Mouse (Mus musculus) liver, embryonic 12.5 days (tissue): ENCODE results near the gene Ncapd2. TPM values are rescaled to one million over a fixed set of nuclear protein-coding genes. Genes with fewer than 3 reads are reported as not detected.

Source experiments
- ATAC-seq: fragments of 200-750 bp; cut with Nextera tagmentation; 2 replicates; pipeline ENCODE4 v1.8.0; 2017; ENCODE audit warnings: moderate number of reproducible peaks, mild to moderate bottlenecking, moderate library complexity
- H3K27ac ChIP-seq: fragments of 300-500 bp; sonication (generic); 2 replicates; pipeline ENCODE4 v1.5.1; 2016; ENCODE audit warnings: mild to moderate bottlenecking
- H3K27me3 ChIP-seq: fragments of 300-500 bp; sonication (generic); replicated peaks from 2 replicates; pipeline ENCODE4 v1.6.1; 2016; ENCODE audit warnings: mild to moderate bottlenecking, moderate library complexity
- H3K36me3 ChIP-seq: fragments of 300-500 bp; sonication (generic); 2 replicates; pipeline ENCODE4 v1.6.1; 2016; ENCODE audit warnings: mild to moderate bottlenecking, moderate library complexity
- H3K4me1 ChIP-seq: fragments of 300-500 bp; sonication (generic); 2 replicates; pipeline ENCODE4 v1.6.1; 2016
- H3K4me2 ChIP-seq: fragments of 300-500 bp; sonication (generic); 2 replicates; pipeline ENCODE4 v1.6.1; 2016; ENCODE audit warnings: mild to moderate bottlenecking, moderate library complexity
- H3K4me3 ChIP-seq: fragments of 300-500 bp; sonication (generic); 2 replicates; pipeline ENCODE4 v1.5.1; 2016; ENCODE audit warnings: mild to moderate bottlenecking, moderate library complexity
- H3K9ac ChIP-seq: fragments of 300-500 bp; sonication (generic); 2 replicates; pipeline ENCODE4 v1.6.1; 2016; ENCODE audit warnings: mild to moderate bottlenecking, moderate library complexity
- H3K9me3 ChIP-seq: fragments of 300-500 bp; sonication (generic); replicated peaks from 2 replicates; pipeline ENCODE4 v1.6.1; 2016; ENCODE audit warnings: mild to moderate bottlenecking, moderate library complexity
- WGBS: fragments of 180-500 bp; shearing (Covaris S2); methylation state at CpG from one replicate; pipeline ENCODE4 v1.1.7; 2016; ENCODE audit not compliant: insufficient replicate concordance; 5-methylcytosine and 5-hydroxymethylcytosine counted together
- polyA plus RNA-seq: library from polyadenylated mRNA; unstranded; fragments of >200 nt; fragmentation: Nextera tagmentation; extraction: Ambion mirVana; gene quantifications from 2 replicates; pipeline ENCODE4 v1.2.1, GENCODE M21; 2016

The Ncapd2 gene
- polyA plus RNA-seq, 1 experiment from 2014 or later = 138 TPM

GRCm38 (mm10) chr6:125143128-125143527, 48.4 kb downstream of the Ncapd2 start:
- no peak overlapping the region for H3K9ac ChIP-seq
- H3K4me1 ChIP-seq = peaks cover 42% of the 10 kb centered on the region
- ATAC-seq = no peak
- H3K27me3 ChIP-seq = no peaks in the 10 kb centered on the region
- H3K4me3 ChIP-seq = no peak overlapping the region
- H3K9me3 ChIP-seq = no peaks in the 10 kb centered on the region
- H3K36me3 ChIP-seq = peaks cover 64% of the 10 kb centered on the region
- H3K27ac ChIP-seq = no peak overlapping the region
- no peak overlapping the region for H3K4me2 ChIP-seq
- 67% methylated on average over 3 of the region's 3 CpGs for WGBS

GRCm38 (mm10) chr6:125142436-125142835, 49.1 kb downstream of the Ncapd2 start:
- Histone ChIP-seq H3K9me3 (no peaks in the 10 kb centered on the region), H3K4me3 (no peak overlapping the region), H3K4me1 (peaks cover 35% of the 10 kb centered on the region), H3K4me2 (no peak overlapping the region), H3K27me3 (no peaks in the 10 kb centered on the region), H3K27ac (no peak overlapping the region), H3K9ac (no peak overlapping the region), H3K36me3 (peaks cover 71% of the 10 kb centered on the region)
- ATAC-seq = no peak
- 81% methylated on average over 8 of the region's 8 CpGs for whole genome bisulfite sequencing

DNA sequence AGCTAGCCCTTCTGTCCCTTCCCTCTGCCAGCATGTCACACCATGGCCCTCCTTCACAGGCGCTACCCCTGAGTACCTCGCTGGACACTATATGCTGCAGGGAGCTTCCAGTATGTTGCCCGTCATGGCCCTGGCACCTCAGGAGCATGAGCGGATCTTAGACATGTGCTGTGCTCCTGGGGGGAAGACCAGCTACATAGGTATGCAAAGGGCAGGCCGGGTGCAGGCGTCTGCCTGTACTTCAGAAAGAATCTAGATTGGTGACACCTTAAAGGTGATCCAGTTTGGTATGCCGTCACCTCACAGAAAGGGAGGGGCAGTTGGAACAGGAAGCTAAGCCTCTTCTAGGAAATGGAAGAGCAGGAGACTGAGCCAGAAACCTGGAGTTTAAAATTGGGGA, 51.8 kb downstream of the Ncapd2 start:
- Histone ChIP-seq H3K9me3 (no peaks in the 10 kb centered on the region), H3K4me2 (no peak overlapping the region), H3K27ac (no peak overlapping the region), H3K4me3 (no peak overlapping the region), H3K27me3 (no peaks in the 10 kb centered on the region), H3K36me3 (peaks cover 98% of the 10 kb centered on the region), H3K9ac (no peak overlapping the region), H3K4me1 (peaks cover 9% of the 10 kb centered on the region)
- WGBS = 88% methylated on average over 7 of the region's 7 CpGs
- no peak for ATAC-seq

DNA sequence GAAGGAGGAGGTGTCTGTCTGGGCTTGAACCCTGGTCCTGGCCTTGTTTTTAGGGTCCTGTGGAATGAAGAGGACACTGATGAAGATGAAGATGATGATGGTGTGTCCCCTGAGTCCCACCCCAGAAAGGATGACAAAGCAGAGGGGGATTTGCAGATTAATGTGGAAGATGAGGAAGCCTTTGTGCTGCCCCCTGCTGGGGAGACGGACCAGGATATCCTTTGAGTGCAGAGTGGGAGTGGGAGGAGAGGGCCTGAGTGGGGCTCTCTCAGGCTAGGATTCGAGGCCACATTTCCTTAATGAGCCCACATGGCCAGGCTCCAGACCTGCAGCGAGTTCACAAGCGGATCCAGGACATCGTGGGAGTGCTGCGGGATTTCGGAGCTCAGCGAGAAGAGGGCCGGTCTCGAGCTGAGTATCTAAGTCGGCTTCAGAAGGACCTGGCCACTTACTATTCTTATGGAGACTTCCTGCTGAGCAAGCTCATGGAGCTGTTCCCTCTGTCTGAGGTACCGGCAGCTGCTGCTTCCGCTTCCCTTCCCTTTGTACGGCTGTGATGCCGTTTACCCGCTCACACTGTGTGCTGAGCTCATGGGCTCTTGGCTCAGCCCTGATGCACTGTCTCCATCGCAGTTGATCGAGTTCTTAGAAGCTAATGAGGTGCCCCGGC, 54.4 kb downstream of the Ncapd2 start:
- WGBS = 86% methylated on average over 19 of the region's 19 CpGs
- H3K4me3 ChIP-seq = no peak overlapping the region

GRCm38 (mm10) chr6:125132470-125132869, 59.0 kb downstream of the Ncapd2 start:
- no peaks in the 10 kb centered on the region for H3K27me3 ChIP-seq
- peak overlapping the region; percentile 95 for H3K4me2 ChIP-seq
- H3K9ac ChIP-seq = peak overlapping the region; percentile 85
- peak overlapping the region; percentile 96 for H3K4me3 ChIP-seq
- H3K4me1 ChIP-seq = peaks cover 30% of the 10 kb centered on the region
- ATAC-seq = no peak
- H3K9me3 ChIP-seq = no peaks in the 10 kb centered on the region
- peaks cover 77% of the 10 kb centered on the region for H3K36me3 ChIP-seq
- peak overlapping the region; percentile 89 for H3K27ac ChIP-seq
- 2% methylated on average over 11 of the region's 11 CpGs for WGBS

More for the DNA sequence above, 54.4 kb downstream of the Ncapd2 start:
- H3K27me3 ChIP-seq = no peaks in the 10 kb centered on the region
- H3K9ac ChIP-seq = no peak overlapping the region
- H3K4me1 ChIP-seq = peaks cover 20% of the 10 kb centered on the region
- ATAC-seq = no peak
- no peak overlapping the region for H3K4me2 ChIP-seq
- no peak overlapping the region for H3K27ac ChIP-seq
- H3K9me3 ChIP-seq = no peaks in the 10 kb centered on the region
- peaks cover 92% of the 10 kb centered on the region for H3K36me3 ChIP-seq

GRCm38 (mm10) chr6:125131302-125132156, 60.0 kb downstream of the Ncapd2 start, which contains the start of gene Nop2:
Nop2 (plus strand) TSS chr6:125131909.
- H3K4me3 ChIP-seq = peak within 1 kb of the TSS; percentile 96
- no peaks in the 10 kb centered on the region for H3K27me3 ChIP-seq
- peak; percentile 90 for ATAC-seq
- peak within 1 kb of the TSS; percentile 89 for H3K27ac ChIP-seq
- H3K4me2 ChIP-seq = peak within 1 kb of the TSS; percentile 95
- H3K9ac ChIP-seq = peak within 1 kb of the TSS; percentile 85
- WGBS = under 1% methylated on average over 65 of the region's 66 CpGs
- H3K4me1 ChIP-seq = peaks cover 30% of the 10 kb centered on the region
- peaks cover 77% of the 10 kb centered on the region for H3K36me3 ChIP-seq
- no peaks in the 10 kb centered on the region for H3K9me3 ChIP-seq

- Histone ChIP-seq H3K4me3 (no peak overlapping the region), H3K36me3 (peaks cover 77% of the 10 kb centered on the region), H3K27ac (0 out of 2 replicates have a peak overlapping the region, but pooled peaks have one; percentile 10), H3K4me2 (no peak overlapping the region), H3K9me3 (no peaks in the 10 kb centered on the region), H3K27me3 (no peaks in the 10 kb centered on the region), H3K9ac (no peak overlapping the region), H3K4me1 (peaks cover 30% of the 10 kb centered on the region)
- WGBS = 89% methylated on average over 20 of the region's 20 CpGs
- no peak for ATAC-seq
Measured at GRCm38 (mm10) chr6:125129710-125130402, 61.6 kb downstream of the Ncapd2 start.

DNA sequence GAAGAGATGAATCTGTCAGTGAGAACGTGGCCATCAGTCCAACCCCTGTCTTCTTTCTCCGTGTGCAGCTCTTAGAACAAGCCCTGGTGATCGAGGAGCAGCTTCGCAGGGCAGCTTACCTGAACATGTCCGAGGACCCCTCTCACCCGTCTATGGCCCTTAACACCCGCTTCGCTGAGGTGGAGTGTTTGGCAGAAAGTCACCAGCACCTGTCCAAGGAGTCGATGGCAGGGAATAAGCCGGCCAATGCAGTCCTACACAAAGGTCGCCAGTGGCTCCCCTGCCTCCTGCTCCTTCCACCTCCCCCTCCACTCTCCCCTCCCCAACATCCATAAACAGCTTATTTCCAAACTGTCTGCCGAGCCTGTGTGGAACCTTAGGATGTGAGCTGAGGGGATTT, 62.8 kb downstream of the Ncapd2 start:
- Histone ChIP-seq H3K4me2 (no peak overlapping the region), H3K27ac (no peak overlapping the region), H3K4me3 (no peak overlapping the region), H3K36me3 (peaks cover 77% of the 10 kb centered on the region), H3K27me3 (no peaks in the 10 kb centered on the region), H3K9me3 (no peaks in the 10 kb centered on the region), H3K4me1 (peaks cover 25% of the 10 kb centered on the region), H3K9ac (no peak overlapping the region)
- ATAC-seq = no peak
- WGBS = 88% methylated on average over 12 of the region's 12 CpGs

DNA sequence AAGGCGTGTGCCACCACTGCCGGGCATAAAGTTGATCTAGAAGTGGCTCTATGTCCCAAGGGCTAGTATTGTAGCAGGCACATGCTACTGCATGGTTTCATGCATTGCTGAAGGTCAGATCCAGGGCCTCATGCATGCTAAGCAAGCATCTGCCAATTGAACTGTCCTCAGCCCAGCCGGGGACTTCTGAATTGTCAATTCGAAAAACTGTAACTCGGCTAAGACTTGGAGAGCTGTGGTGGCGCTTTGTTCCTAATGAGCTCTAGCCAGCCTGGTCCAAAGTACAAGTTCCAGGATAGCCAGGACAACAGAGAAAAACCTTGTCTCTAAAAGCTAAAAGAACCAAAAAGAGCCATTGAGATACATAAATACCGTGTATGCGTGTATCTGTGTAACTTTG, 72.1 kb downstream of the Ncapd2 start:
- 89% methylated on average over 8 of the region's 8 CpGs for WGBS
- Histone ChIP-seq H3K27me3 (no peaks in the 10 kb centered on the region), H3K9me3 (no peaks in the 10 kb centered on the region), H3K4me2 (no peak overlapping the region), H3K4me3 (no peak overlapping the region), H3K36me3 (peaks cover 97% of the 10 kb centered on the region), H3K9ac (no peak overlapping the region), H3K27ac (no peak overlapping the region), H3K4me1 (no peaks in the 10 kb centered on the region)
- ATAC-seq = no peak
